Mouse (Mus musculus): ENCODE results near the gene Eif4a2. TPM values are rescaled to one million over a fixed set of nuclear protein-coding genes. Genes with fewer than 3 reads are reported as not detected.
"Not testable (repeated sequence)": the region's sequence is repeated elsewhere in the genome, so short reads cannot be mapped to it uniquely, and the experiment has no call there.

Eif4a2 gene
- polyA plus RNA-seq, 1 experiment from 2014 or later: 578 TPM

GRCm38 (mm10) chr16:23094136-23094535 lies 13.1 kb upstream of the Eif4a2 start:
- no peaks in the 10 kb centered on the region for H3K27me3 ChIP-seq
- POLR2A ChIA-PET: no interaction called here
- TF ChIP-seq CTCF (IDR thresholded peaks at IDR 0.05): no peak
- in situ Hi-C loops (cut with MboI; ENCODE audit: low pct_unique_long_range_greater_than_20kb): loop anchor here (25.0 kb wide), 1 partner anchor 818 kb away; no protein-coding TSS in a partner anchor
- no peak for DNase-seq (ENCODE audit: low read depth, low spot score)
- ATAC-seq: no peak
- CTCF ChIA-PET: no interaction called here

- in situ Hi-C loops (cut with MboI; ENCODE audit: low pct_unique_long_range_greater_than_20kb): loop anchor here (25.0 kb wide), 1 partner anchor 817 kb away; no protein-coding TSS in a partner anchor
- POLR2A ChIA-PET: interaction anchor here (1.2 kb wide), 1 partner anchor 11 kb away, joined by 4 read pairs; the partner anchor contains the start of gene Eif4a2
- H3K27me3 ChIP-seq; DNase-seq (ENCODE audit: low read depth, low spot score); ATAC-seq; CTCF ChIA-PET: not testable (repeated sequence)
Observed at GRCm38 (mm10) chr16:23095581-23095980, 11.7 kb upstream of the Eif4a2 start.

GRCm38 (mm10) chr16:23096886-23097285 lies 10.4 kb upstream of the Eif4a2 start:
- CTCF ChIA-PET; ATAC-seq; DNase-seq (ENCODE audit: low read depth, low spot score); H3K27me3 ChIP-seq: not testable (repeated sequence)
- POLR2A ChIA-PET: interaction anchor here (1.2 kb wide), 1 partner anchor 10 kb away, joined by 4 read pairs; the partner anchor contains the start of gene Eif4a2
- in situ Hi-C loops (cut with MboI; ENCODE audit: low pct_unique_long_range_greater_than_20kb): loop anchor here (25.0 kb wide), 1 partner anchor 815 kb away; no protein-coding TSS in a partner anchor

GRCm38 (mm10) chr16:23097290-23098104 lies 9.7 kb upstream of the Eif4a2 start:
- POLR2A ChIA-PET; DNase-seq (ENCODE audit: low read depth, low spot score); H3K27me3 ChIP-seq; ATAC-seq; CTCF ChIA-PET: not testable (repeated sequence)
- in situ Hi-C loops (cut with MboI; ENCODE audit: low pct_unique_long_range_greater_than_20kb): loop anchor here (25.0 kb wide), 1 partner anchor 815 kb away; no protein-coding TSS in a partner anchor

- in situ Hi-C loops (cut with MboI; ENCODE audit: low pct_unique_long_range_greater_than_20kb): loop anchor here (25.0 kb wide), 1 partner anchor 814 kb away; no protein-coding TSS in a partner anchor
- ATAC-seq; POLR2A ChIA-PET; H3K27me3 ChIP-seq; DNase-seq (ENCODE audit: low read depth, low spot score); CTCF ChIA-PET: not testable (repeated sequence)
Observed at GRCm38 (mm10) chr16:23098105-23098452, 9.2 kb upstream of the Eif4a2 start.

GRCm38 (mm10) chr16:23099632-23100031 lies 7.6 kb upstream of the Eif4a2 start:
- ChIA-PET POLR2A (no interaction called here), CTCF (no interaction called here)
- in situ Hi-C loops (cut with MboI; ENCODE audit: low pct_unique_long_range_greater_than_20kb): loop anchor here (25.0 kb wide), 1 partner anchor 813 kb away; no protein-coding TSS in a partner anchor
- H3K27me3 ChIP-seq: no peaks in the 10 kb centered on the region
- no peak for ATAC-seq
- no peak for DNase-seq (ENCODE audit: low read depth, low spot score)
- TF ChIP-seq CTCF (IDR thresholded peaks at IDR 0.05): no peak

- H3K27me3 ChIP-seq: no peaks in the 10 kb centered on the region
- CTCF ChIA-PET: no interaction called here
- POLR2A ChIA-PET: no interaction called here
- no peak for DNase-seq (ENCODE audit: low read depth, low spot score)
- in situ Hi-C loops (cut with MboI; ENCODE audit: low pct_unique_long_range_greater_than_20kb): no loop called here
- TF ChIP-seq CTCF (IDR thresholded peaks at IDR 0.05): no peak
- ATAC-seq: no peak
Observed at GRCm38 (mm10) chr16:23100099-23100575, 7.1 kb upstream of the Eif4a2 start.

- CTCF ChIA-PET: no interaction called here
Observed at GRCm38 (mm10) chr16:23100613-23101012, 6.6 kb upstream of the Eif4a2 start.

GRCm38 (mm10) chr16:23102340-23103037 lies 4.8 kb upstream of the Eif4a2 start:
- no peaks in the 10 kb centered on the region for H3K27me3 ChIP-seq
- in situ Hi-C loops (cut with MboI; ENCODE audit: low pct_unique_long_range_greater_than_20kb): no loop called here
- ATAC-seq: no peak
- no peak for DNase-seq (ENCODE audit: low read depth, low spot score)
- no peak for TF ChIP-seq CTCF (IDR thresholded peaks at IDR 0.05)
- ChIA-PET CTCF (no interaction called here), POLR2A (interaction anchor here (1.1 kb wide), 1 partner anchor 26 kb away, joined by 3 read pairs; the partner anchor contains the start of gene Rfc4)

More at GRCm38 (mm10) chr16:23100613-23101012, 6.6 kb upstream of the Eif4a2 start:
- TF ChIP-seq CTCF (IDR thresholded peaks at IDR 0.05): no peak
- ATAC-seq (no peak), DNase-seq (ENCODE audit: low read depth, low spot score) (no peak)
- H3K27me3 ChIP-seq: no peaks in the 10 kb centered on the region
- in situ Hi-C loops (cut with MboI; ENCODE audit: low pct_unique_long_range_greater_than_20kb): no loop called here
- POLR2A ChIA-PET: no interaction called here

GRCm38 (mm10) chr16:23103038-23103745 lies 4.1 kb upstream of the Eif4a2 start:
- H3K27me3 ChIP-seq: no peaks in the 10 kb centered on the region
- ChIA-PET POLR2A (interaction anchor here (0.5 kb wide), 1 partner anchor 840 kb away, joined by 4 read pairs; no protein-coding TSS in a partner anchor), CTCF (interaction anchor here (1.1 kb wide), 1 partner anchor 15 kb away, joined by 3 read pairs; no protein-coding TSS in a partner anchor)
- DNase-seq (ENCODE audit: low read depth, low spot score) (no peak), ATAC-seq (no peak)
- in situ Hi-C loops (cut with MboI; ENCODE audit: low pct_unique_long_range_greater_than_20kb): no loop called here
- TF ChIP-seq CTCF (IDR thresholded peaks at IDR 0.05): no peak
